Mouse (Mus musculus): ENCODE measurements around the gene Lins1.

The Lins1 gene

DNA sequence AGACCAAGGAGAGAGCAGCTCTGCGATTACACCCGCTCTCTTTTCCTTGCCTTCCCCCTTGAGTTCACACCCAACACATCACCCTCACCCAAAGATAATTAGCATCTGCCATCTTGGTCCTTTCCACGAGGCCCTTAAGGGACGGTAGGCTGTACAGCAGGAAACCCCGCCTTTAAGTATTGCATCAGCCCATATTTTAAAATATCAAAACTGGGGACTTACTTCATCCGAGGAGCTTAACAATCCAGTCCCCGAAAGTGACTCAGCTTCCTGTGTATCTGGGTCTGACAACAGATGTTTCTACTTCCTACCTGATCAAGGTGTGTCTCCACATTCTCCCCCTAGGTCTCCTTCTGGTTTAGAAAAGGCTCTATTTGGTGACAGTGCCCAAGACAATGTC is 65.9 kb downstream of the Lins1 start:
- TF ChIP-seq GATA4 (IDR thresholded peaks at IDR 0.05; ENCODE audit: insufficient replicate concordance, low read length): no peak
